Mouse (Mus musculus) ES-Bruce4 (cell line): Measurements from ENCODE around the gene Ghrhr.

ENCODE experiments used
- CTCF ChIP-seq: IDR thresholded peaks from one replicate; pipeline ENCODE4 v1.8.1; 2011; ENCODE audit warnings: low read depth, low read length
- POLR2A ChIP-seq: IDR thresholded peaks from one replicate; pipeline ENCODE4 v1.8.1; 2011; ENCODE audit warnings: low read length; ENCODE audit not compliant: insufficient read depth

- no peak for TF ChIP-seq CTCF
- no peak for TF ChIP-seq POLR2A
These were observed 30.8 kb upstream of the Ghrhr start for GRCm38 (mm10) chr6:55345264-55345663.
